Mouse (Mus musculus) testis, postnatal 14 days (tissue): ENCODE measurements around the gene Mgat5.

Experiments
- DNase-seq: peaks from one replicate; pipeline ENCODE4 v3.0.0; 2021; ENCODE audit warnings: low spot score

Gene Mgat5

DNA sequence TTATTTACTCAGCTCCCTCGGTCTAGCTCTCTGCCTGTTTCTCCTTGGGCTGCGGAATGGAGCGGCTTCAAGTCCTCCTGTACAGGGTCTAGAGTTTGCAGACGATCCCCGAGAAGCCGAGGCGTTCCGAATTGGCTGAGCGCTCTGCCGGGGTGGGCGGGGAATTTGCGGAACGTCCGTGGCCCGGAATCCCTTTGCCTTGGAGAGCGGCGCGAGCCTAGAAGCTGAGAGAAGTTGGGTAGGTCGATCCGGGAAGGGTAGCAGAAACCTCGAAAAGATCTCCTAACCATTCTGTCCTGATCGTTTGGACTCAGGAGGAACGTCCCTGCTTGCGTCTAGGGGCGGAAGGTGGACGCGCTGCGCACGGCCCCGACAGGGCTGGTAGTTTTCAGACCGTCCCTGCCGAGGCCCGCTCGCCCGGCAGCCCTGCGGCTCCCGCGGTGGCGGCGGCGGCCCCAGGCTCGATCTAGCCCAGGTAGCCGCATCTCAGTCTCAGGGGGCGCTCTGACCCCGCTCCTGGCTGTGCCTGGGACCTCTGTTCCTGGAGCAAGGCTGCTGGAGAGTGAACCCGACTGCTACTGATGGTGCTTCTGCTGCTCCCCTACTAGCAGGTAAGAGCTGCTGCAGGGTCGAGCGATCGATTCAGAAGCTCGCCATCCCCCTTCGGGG lies at the start of gene Mgat5:
TSS of gene Mgat5 (plus strand) at position 199 of the 669 bp plus-strand sequence.
- peak; percentile 90 for DNase-seq

DNA sequence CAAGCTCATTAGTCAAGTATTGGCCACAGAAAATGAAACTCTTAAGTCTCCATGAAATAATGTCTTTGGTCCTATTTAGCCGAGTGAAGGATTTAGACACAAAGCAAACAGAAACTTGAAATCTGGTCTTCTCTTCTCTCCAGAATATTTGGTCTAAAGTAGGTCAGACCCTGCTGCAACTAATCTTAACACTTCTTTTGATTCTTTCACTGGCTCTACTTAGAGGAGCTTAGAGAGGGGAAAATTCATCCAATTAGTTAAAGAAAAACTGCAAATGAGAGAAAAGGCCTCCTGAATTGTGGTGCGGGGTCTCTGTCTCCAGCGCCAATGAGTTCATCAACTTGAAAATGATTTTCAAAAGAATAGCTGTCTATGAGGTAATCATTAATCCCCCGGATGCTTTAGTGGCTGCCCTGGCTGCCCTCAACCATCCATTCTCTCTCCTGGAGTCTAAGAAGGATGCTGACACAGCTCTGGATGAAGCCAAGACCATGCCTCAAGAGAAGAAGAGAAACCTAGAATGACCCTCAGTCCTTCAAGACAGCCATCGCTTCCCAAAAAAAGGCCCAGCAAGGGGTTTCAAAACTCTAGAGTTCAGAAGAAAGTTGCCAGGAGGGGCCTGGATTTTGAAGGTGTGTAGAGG lies 44.6 kb upstream of the Mgat5 start:
- no peak for DNase-seq

DNA sequence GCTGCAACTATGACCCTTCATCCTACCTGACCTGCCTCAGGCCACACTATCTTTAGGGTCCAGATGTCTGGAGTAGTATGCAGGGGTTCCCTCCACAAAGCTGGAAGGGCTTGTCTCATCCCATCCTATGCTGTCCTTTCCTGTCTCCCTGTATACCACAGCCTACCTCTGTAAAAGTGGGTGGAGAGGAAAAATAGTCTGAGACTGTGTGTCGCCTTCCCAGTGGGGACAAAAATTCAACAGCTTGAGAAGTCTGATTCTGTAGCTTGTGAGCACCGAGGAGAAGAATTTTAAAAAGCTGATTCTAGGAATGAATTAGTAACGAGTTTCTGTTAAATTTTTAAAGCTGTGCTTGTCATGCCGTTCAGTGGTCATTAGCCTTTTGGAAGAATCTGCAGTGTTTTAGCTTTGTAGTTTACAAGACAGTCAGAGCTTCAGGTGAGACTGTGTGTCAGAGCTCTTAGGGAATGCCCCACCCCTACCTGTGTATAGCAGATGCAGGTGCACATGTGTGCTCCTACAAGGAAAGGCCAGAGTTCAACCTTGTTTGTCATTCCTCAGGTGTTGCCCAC lies 40.1 kb upstream of the Mgat5 start:
- DNase-seq, result no peak

DNA sequence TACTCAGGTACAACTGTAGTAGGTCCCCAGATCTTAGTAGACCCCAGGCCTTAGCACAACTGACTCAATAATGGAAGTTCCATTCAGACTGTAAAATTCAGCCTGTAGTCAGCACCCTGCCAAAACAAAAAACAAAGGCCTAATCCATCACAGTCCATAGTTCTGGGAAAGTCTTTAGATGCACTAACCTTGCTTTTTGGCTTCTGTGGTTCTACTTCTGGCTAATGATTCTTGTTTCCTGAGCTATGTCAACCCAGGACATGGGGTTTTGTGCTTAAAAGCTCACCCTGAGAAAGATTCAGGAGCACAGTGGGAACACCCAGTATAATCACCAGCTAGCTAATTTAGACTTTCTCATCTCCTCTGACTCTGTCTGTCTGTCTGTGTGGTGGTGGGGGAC lies 38.3 kb upstream of the Mgat5 start:
- no peak for DNase-seq

DNA sequence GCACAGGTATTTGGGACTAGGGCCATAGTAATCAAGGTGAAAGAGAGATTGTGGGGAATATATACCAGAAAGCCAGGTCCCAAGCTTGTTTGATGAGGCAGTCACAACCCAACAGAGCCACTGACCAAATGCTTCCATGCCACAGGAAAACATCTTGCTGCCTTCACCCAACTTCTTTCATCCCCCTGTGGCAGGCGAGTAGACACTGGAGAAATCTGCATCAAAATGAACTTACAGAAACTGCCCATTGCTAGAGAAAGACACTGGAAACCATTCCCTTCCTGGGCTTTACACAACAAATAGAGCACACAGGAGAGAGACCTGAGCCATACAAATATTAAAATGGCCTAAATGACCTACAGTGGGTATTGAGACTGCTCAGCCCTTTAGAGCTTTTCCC lies 37.2 kb upstream of the Mgat5 start:
- no peak for DNase-seq

DNA sequence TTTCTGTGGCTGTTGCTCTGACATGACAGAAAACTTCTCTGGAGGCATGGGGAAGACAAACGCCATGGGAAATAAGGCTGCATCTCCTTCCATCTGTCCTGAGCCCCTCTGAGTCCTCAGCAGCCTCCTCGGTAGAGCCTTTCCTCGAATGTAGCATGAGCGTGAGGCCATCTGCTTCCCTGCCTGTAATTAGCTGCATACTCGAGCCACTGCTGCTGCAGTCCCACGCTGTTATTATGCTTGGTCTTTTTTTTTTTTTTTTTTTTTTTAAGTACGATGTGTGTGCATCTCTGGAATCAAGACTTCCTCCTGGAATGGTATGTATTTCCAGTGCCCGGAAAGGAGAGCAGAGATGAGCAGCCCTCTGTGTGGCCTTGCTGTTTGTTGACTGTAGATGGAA lies 36.6 kb upstream of the Mgat5 start:
- no peak for DNase-seq

DNA sequence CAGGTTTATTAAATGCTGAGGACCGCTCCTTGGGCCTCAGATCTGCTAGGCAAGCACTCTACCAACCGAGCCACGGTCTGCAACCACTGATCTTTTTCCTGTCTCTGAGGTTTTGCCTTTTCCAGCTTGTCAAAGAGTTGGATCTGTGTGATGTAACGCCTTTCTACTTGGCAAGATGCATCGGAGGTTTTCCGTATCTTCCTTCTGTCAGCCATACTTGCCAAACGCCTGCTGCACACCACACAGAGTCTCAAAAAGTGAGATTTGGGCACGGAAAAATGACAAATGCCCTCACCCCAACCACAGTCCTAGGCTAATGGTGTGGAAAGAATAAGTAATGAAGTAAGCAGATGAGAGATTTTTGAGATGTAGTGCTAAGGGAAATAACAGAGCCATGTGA lies 35.3 kb upstream of the Mgat5 start:
- no peak for DNase-seq

DNA sequence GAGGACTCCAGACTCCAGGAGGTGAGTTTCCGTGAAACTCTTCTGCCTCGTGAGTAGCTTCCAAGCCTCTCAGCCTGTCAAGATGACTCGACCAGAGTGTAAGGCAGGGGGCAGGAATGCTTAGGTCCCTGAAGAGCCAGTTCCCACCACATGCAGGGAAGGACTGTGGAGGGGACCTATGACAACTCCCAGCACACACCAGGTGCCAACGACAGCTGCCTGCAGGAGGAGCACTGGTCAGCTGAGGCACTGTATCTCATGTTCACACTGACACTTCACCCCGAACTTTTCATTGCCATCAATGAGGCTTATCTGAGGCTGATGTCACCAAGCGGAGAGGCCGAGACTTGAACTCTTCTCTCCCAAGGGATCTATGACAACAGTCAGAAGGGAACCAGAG lies 33.5 kb upstream of the Mgat5 start:
- DNase-seq, result no peak

DNA sequence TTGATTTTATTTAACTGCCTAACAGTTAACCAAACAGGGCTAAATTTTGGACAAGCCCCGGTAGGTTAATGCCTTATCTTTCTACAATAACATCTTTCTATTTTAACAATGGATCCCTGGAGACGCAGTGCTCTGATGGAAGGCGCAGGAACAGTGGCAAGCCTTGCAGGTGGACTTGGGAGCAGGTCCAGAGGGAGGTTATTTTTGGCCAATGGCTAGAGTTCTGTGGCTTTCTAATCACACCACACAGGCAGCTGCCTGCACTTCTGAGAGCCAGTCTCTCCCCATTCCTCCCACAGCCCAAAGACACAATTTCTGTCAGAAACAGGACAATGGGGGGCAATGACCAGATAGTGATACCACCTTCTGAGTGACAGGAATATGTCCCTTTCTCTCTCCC lies 31.4 kb upstream of the Mgat5 start:
- no peak for DNase-seq

DNA sequence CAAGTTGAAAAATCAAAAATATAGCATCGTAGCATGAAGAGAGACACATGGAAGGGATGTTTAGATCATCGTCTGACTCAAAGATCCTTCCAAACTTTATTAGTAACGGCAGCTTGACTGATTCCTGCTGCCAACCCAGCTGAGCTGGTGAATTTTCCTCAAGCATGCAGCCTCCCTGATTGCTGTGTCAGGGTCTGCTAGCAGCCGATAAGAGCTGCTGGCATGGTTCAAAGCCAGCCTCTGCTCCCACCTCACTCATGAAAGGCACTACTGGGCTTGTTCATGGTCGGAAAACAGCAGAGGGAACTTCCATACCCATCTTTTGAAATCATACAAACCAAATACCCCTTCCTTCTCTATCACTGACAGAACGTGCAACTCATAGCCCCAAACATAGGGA lies 12.4 kb upstream of the Mgat5 start:
- DNase-seq, result no peak

DNA sequence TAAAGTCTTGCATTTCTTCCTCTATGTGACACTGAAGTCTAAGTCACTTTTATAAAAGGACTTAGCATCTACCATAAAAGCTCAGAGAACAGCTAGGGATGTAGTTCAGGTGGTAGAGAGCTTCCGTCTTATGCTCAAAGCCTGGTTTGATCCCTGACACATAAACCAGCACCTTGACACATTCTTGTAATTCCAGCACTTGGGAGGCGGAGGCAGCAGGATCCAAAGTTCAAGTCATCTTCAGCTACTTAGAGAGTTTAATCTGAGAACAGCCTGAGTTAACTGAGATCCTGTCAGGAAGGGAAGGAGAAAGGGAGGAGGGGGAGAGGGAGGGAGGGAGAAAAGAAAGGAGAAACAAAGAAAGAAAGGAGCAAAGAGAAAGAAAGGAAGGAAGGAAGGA lies 5.6 kb upstream of the Mgat5 start:
- no peak for DNase-seq

DNA sequence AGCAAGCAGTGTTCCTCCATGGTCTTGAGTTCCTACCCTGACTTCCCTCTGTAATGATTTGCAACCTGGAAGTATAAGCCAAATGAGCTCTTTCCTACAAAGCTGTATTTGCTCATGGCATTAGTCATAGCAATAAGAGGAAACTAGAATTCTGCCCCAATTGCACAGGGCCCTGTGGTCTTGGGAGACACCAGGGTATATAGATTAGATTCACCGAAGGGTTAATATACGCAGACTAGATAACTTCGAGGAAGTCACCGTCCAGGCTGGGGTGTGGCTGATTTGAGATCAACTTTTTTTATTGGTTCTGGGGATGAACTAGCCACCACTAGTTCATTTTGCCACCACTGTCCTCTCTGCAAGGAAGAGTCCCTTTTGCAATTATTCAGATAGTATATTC lies 2.5 kb upstream of the Mgat5 start:
- DNase-seq, result no peak

DNA sequence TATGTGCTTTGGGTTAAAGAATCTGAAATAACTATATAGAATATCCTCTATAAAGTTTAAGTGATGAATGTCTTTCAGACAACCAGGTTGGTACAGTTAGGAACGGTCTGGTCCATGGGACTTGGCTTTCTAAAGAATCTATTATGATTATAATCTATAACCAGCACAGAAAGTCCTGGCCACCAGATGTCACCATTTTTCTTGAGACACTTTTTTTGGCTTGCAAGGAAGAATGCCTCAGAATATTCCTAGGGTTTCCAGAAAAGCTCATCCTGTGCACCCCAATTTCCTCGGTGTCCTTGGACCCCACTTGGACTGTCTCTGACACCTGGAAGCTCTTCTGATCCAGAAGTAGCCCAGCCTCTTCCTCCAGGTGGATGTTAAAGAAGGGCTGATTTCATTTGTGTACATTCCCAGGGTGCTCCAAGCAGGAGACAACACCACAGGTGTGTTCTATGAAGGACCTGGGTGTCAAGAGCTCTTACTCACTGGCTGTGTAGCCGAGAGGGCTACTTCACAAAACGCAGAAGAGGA lies 1.5 kb upstream of the Mgat5 start:
- DNase-seq, result no peak

DNA sequence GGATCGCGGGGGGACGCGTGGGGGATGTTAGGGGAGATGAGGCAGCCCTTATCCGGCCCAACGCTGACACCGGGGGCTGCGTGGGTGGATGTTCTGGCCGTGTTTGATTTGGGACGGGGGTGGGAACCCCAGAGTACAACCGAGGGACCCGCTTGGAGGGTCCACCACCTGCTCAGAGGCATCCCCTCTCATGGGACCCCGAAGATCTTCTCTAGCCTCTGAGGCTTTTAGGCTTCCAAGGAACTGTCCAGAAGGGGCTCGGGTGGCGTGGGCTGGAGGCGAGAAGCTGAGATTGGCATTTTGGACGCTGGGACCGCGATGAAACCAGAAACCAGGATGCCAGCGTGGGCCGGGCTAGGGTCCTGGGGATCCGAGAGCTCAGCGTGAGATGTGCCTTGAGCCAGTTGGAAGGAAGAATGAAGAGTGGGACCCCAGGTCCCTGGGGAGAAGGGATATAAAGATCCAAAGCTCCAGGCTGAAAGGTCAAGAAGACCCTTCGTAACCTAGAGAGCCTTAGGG lies 745 bp downstream of the Mgat5 start:
- DNase-seq, result no peak

DNA sequence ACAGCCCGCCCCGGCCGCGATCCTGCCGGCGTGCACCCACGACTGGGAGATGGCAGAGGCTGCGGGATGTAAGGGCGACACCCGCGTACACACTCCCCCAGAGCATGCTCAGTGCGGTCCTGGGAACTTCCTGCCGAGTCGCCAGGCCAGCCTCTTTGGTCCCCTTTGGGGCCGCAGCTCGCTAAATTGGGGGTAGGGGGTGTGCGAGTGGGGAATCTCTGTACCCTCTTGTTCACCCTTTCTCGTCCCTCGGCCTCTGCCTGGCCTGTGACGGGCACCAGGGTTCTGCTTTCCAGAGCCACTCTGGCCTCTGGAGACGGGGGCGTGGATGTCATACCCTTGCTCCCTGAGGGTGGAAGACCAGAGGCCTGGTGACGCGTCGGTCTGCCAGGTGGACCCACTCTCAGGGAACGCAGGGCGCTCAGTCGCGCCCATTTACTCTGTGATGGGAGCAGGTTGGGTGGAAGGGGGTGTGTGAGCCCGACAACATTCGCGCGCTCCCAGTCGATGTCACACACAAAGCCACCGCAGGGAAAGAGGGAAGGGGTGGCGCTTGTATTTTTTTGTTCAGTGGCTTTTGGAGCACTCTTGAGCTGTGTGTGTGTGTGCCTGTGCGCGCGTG lies 1.3 kb downstream of the Mgat5 start:
- DNase-seq, result peak; percentile 48

DNA sequence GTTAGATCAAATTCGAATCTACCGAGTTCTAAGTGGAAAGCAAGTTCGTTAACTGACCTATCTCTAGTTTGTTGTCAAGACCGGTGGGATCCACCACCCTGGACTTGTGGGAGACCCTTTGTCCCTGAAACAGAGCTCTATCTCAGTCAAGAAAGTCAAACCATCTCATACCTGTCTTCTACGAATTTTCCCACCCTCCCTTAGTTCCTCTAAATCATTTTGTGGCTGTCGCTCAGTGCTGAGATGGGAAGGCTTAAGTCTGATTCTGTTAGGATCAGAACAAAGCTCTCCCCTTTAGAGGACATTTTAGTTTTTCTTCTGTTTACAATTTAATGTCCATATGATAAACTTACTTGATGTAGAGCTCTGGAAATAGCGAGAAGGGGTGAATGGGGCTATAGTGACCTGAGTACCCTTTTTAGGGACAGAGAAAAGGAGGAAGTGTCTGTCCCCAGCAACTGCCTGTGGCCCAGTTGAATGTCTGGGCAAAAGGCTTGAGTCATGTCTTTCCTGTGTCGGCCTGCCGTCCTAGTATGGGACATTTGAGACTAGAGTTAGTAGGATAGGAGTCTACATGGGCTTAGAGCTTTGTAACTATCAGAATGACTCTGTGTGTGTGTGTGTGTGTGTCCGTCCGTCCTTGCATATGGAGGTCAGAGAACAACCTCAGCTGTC lies 2.2 kb downstream of the Mgat5 start:
- DNase-seq, result no peak

DNA sequence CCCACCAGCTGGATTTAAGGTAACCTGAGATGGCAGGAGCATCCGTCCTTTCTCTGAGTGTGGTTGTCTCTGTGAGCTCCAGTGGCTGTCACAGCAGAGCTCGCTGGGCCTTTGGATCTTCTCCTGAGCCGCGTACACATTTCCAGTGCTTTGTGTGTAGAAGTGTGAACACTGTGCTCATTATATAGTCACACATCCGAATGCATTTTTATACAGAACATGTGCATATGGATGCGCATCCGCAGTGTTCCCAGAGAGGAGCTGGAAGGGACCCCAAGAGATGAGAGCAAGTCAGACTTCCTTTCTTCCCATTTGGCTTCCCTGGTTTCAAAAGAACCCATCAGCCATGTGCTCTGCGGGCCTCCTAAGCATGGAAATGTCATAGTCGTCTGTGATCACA lies 3.4 kb downstream of the Mgat5 start:
- no peak for DNase-seq

DNA sequence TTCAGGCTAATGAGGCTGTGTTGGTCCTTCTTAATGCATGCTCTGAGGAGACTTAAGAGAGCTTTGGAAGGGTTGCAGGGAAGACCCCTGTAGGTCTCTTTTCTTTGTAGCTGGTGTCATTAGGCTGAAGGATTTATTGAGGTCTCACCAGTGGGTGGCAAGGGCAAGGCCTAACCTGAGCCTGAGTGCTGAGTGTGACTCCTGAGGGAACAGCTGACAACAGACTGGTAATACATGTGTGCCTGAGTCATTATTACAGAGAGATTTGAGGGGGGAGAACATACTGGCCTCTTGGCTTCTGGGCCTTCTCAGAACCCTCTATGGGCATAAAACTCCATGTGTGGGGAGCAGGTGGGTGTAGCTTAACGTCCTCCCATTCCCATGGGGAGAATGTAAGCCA lies 8.0 kb downstream of the Mgat5 start:
- DNase-seq, result no peak

DNA sequence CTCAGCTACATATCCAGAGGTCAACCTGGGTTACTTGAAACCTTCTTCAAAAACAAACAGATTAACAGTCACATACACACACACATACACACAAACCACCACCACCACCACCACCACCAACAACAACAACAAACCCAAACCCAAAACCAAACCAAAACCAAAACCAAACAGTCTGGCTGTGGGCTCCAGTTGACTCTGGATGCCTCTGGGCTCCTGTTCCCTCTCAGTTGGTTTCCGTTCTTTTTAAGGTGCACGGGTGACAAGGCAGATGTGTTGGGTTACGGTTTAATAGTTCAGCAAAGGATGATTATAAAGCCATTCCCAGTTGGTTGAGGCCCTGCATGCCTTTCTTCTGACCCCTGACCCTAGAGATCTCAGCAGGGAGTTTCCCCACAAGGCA lies 8.6 kb downstream of the Mgat5 start:
- no peak for DNase-seq

DNA sequence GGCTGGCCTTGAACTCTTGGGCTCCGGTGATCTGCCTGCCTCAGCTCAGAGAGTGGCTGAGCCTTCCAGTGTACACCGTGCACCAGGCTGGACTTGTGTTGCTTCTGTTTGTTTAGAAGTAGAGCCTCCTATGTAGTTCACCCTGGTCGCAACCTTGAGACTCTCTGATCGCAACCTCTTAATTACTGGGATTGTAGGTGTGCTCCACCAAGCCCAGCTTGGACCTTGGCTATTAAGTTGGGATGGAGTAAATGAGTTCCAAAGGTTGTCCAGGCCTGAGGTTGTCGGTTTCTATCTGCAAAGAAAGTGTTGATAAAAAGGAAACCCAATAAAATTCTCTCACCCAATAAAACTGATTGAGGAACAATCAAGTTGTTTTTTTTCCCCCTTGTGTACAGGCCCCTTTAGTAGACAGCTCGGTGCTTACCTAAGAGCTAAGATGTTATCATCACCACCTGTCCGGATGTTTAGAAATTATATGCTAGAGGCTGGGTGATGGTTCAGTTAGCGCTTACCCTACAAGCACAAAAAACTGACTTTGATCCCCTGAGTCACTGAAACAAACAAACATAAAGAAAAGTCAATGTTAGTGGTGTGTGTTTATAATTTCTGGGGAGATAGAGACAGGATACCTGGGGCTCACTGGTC lies 9.9 kb downstream of the Mgat5 start:
- no peak for DNase-seq

DNA sequence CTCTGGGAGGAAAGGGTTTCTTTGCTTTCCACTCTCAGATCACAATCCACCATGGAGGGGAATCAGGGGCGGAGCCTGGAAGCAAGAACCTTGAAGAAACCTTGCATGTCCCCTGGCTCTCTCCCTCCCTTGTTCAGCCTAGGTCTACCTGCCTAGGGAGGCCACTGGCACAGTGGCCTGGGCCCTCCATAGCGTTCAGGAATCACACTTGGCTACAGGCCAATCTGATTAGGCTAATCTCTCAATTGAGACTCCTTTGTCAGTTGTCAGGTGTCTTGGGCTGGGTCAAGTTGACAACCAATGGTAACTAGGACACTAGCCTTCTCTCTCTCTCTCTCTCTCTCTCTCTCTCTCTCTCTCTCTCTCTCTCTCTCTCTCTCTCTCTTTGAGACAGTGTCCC lies 12.2 kb downstream of the Mgat5 start:
- no peak for DNase-seq

DNA sequence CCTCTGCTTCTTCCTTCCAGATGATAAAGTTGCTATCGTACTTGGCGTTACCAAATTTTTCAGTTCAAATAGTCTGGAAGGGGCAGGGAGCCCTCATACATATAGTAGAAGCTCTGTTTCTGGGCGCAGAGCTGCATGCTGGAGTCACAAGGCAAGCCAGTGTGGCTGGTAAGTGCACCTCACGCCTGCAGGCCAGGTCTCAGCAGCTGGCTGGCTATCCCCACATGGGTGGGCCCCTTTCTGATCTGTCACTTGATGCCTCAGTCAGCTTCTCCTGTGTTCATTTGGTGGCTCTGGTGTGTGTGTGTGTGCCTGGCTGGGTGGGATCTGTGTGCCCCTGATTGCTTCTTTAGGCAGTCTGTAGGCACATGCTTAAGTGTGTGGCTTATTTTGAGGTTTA lies 12.8 kb downstream of the Mgat5 start:
- no peak for DNase-seq
